7 mouse cellular contexts compared by ENCODE assay signal in genomic region chr16:32163392-32163791, GRCm38 (mm10). TPM values are rescaled to one million over a fixed set of nuclear protein-coding genes. Genes with fewer than 3 reads are reported as not detected.
A peak's percentile ranks its signal among the peaks of the same experiment; 100 is the strongest.
DNase-seq lines count a peak whose midpoint lies in the region; ATAC-seq and TF ChIP-seq lines count a peak whose summit lies in the region.

No protein-coding gene starts in this region.

- peaks cover 72% of the 10 kb centered on the region for H3K4me1 ChIP-seq in G1E (ENCODE audit: insufficient read depth, low read depth, low read length)
- H3K4me1 ChIP-seq in liver, embryonic 13.5 days (replicated peaks) = peaks cover 60% of the 10 kb centered on the region

- peak overlapping the region; percentile 75; the same call in 1 of the 2 replicates for H3K27ac ChIP-seq in liver, embryonic 13.5 days

- H3K9me3 ChIP-seq in G1E (replicated peaks) = no peaks in the 10 kb centered on the region; the same call in 1 of the 2 replicates
- H3K9me3 ChIP-seq in liver, embryonic 13.5 days (replicated peaks) = no peaks in the 10 kb centered on the region

- H3K4me3 ChIP-seq in G1E (ENCODE audit: low read depth, low read length) = peak overlapping the region; percentile 87
- H3K4me3 ChIP-seq in liver, embryonic 13.5 days (replicated peaks) = peak overlapping the region; percentile 69

- no peak for ATAC-seq in G1E (ENCODE audit: extremely low read depth, insufficient number of reproducible peaks, low FRiP score, poor library complexity, severe bottlenecking)
- ATAC-seq in liver, embryonic 13.5 days (ENCODE audit: low read depth) = no peak
- ATAC-seq in neutrophil, adult 5-6 weeks (ENCODE audit: extremely low read depth, insufficient number of reproducible peaks, low FRiP score, poor library complexity, severe bottlenecking) = peak; percentile 88

- H3K27me3 ChIP-seq in G1E (ENCODE audit: insufficient read depth, low read length) = no peaks in the 10 kb centered on the region
- no peaks in the 10 kb centered on the region for H3K27me3 ChIP-seq in liver, embryonic 13.5 days

- DNase-seq in CD4-positive helper T cell, adult 2 months (ENCODE audit: low read depth, low spot score) = peak; percentile 72
- DNase-seq in G1E (ENCODE audit: low spot score) = peak; percentile 48
- no peak for DNase-seq in liver, embryonic 13.5 days
- no peak for DNase-seq in ovary, postnatal 10 days (ENCODE audit: low spot score)
- no peak for DNase-seq in left cerebral cortex, adult 9 months (ENCODE audit: low spot score in 2 of 2)
- no peak for DNase-seq in gastrocnemius, postnatal 25 days

- peaks cover 50% of the 10 kb centered on the region for H3K36me3 ChIP-seq in G1E (replicated peaks)
- peaks cover 18% of the 10 kb centered on the region for H3K36me3 ChIP-seq in liver, embryonic 13.5 days

- TF ChIP-seq CTCF in G1E (IDR thresholded peaks at IDR 0.05; ENCODE audit: low read depth, low read length) = no peak

- peak overlapping the region; percentile 93 for H3K4me2 ChIP-seq in liver, embryonic 13.5 days

- peak overlapping the region; percentile 82 for H3K9ac ChIP-seq in liver, embryonic 13.5 days

- 17% methylated on average over 4 of the region's 4 CpGs for WGBS in liver, embryonic 13.5 days (ENCODE audit: insufficient replicate concordance)

RNA-seq across cellular contexts. Expression of gene Nrros, which starts 2.0 kb away (rescaled TPM):
- total RNA-seq in G1E (2014; fragmentation: Nextera tagmentation) (88.7 and 94.5 TPM in 2 replicates), G1E (2017) (101 and 123 TPM in 2 replicates)
- 104 and 127 TPM in 2 replicates for polyA plus RNA-seq in G1E (2012)
- 22.6 and 23.9 TPM in 2 replicates for polyA plus RNA-seq in liver, embryonic 13.5 days (2015; fragmentation: Nextera tagmentation; extraction: Ambion mirVana)
- total RNA-seq in neutrophil, adult 5-6 weeks (2017) = 142 and 149 TPM in 2 replicates
- 1 to 10 TPM; 1.9 to 2.5 TPM for total RNA-seq in gastrocnemius, postnatal 25 days (2021)

RNA-seq across cellular contexts. Expression of gene Bex6, which starts 16.2 kb away (rescaled TPM):
- total RNA-seq in G1E (2014; fragmentation: Nextera tagmentation) (not detected in 2 replicates), G1E (2017) (not detected in 2 replicates)
- polyA plus RNA-seq in G1E (2012) = not detected in 2 replicates
- polyA plus RNA-seq in liver, embryonic 13.5 days (2015; fragmentation: Nextera tagmentation; extraction: Ambion mirVana) = 1.3 and 1.5 TPM in 2 replicates
- total RNA-seq in neutrophil, adult 5-6 weeks (2017) = 1.6 TPM in 1 of 2 replicates, not detected in the other
- total RNA-seq in gastrocnemius, postnatal 25 days (2021) = not detected

Comparison
In these comparisons a context has a peak if more than half of its experiments do, and no peak if none do; other contexts are left out.
1. DNase-seq: peak in CD4-positive helper T cell, adult 2 months (single experiment) and G1E (single experiment); none in liver, embryonic 13.5 days (single experiment), ovary, postnatal 10 days (single experiment), left cerebral cortex, adult 9 months (0 of 2) and gastrocnemius, postnatal 25 days (single experiment).
2. RNA of gene Nrros, which starts 2.0 kb away (total RNA-seq): 142 to 149 TPM in neutrophil, adult 5-6 weeks and 88.7 to 123 TPM in G1E; 1.9 to 2.5 TPM in gastrocnemius, postnatal 25 days; every median in the first group is over 10 times any median in the second.